Comparison of ENCODE assay signal across 17 mouse cellular contexts in genomic region chr11:77901366-77901765, GRCm38 (mm10). TPM values are rescaled to one million over a fixed set of nuclear protein-coding genes. Genes with fewer than 3 reads are reported as not detected.
DNase-seq lines count a peak whose midpoint lies in the region; ATAC-seq and TF ChIP-seq lines count a peak whose summit lies in the region.
"Had no signal": no experiment of that assay in that cellular context is flagged by ENCODE, and none has a peak within 500 bp of the region (broad histone marks: within the 10 kb centered on the region; RNA-seq: fewer than 3 reads in every experiment).

No protein-coding gene starts in this region.

- H3K4me2 ChIP-seq in forebrain, embryonic 13.5 days = no peak overlapping the region
- H3K4me2 ChIP-seq in lung, embryonic 15.5 days = peak overlapping the region; percentile 35
- H3K4me2 ChIP-seq in midbrain, postnatal 0 days (ENCODE audit: low read depth, low read length, poor library complexity, severe bottlenecking) = no peak overlapping the region
- H3K4me2 ChIP-seq: kidney, embryonic 15.5 days; limb, embryonic 13.5 days had no signal

- TF ChIP-seq CTCF in kidney, adult 2 months (conservative IDR thresholded peaks at IDR 0.05; ENCODE audit: insufficient read depth, insufficient read length, low read depth, low read length) = no peak
- no peak for TF ChIP-seq CTCF in midbrain, postnatal 0 days (IDR thresholded peaks at IDR 0.05)

- no peak for DNase-seq in kidney, adult 2 months
- DNase-seq in kidney, postnatal 10 days = no peak
- no peak for DNase-seq in midbrain, postnatal 0 days (ENCODE audit: low spot score)
- DNase-seq in T-cell, adult 2 months (ENCODE audit: low spot score) = no peak
- no peak for DNase-seq in frontal cortex, adult 2 months (ENCODE audit: extremely low spot score in 1 of 2, low spot score in 1 of 2)
- DNase-seq: cerebellum, adult 9-11 months; heart, postnatal 14 days; right cerebral cortex, postnatal 4 days had no signal

- peaks cover 3% of the 10 kb centered on the region; the same call in 1 of the 2 replicates for H3K4me1 ChIP-seq in kidney, adult 2 months (ENCODE audit: control insufficient read depth, insufficient read depth, low read length)
- H3K4me1 ChIP-seq in forebrain, embryonic 13.5 days = peaks cover 72% of the 10 kb centered on the region
- H3K4me1 ChIP-seq in lung, embryonic 15.5 days = peaks cover 45% of the 10 kb centered on the region
- peaks cover 18% of the 10 kb centered on the region for H3K4me1 ChIP-seq in midbrain, postnatal 0 days (ENCODE audit: insufficient read depth, low read length)
- H3K4me1 ChIP-seq: megakaryocyte, embryonic 14.5 days had no signal

- H3K27me3 ChIP-seq in kidney, adult 2 months (replicated peaks; ENCODE audit: control insufficient read depth, insufficient read depth, low read length) = no peaks in the 10 kb centered on the region
- no peaks in the 10 kb centered on the region for H3K27me3 ChIP-seq in forebrain, embryonic 13.5 days
- peaks cover 16% of the 10 kb centered on the region; the same call in 1 of the 2 replicates for H3K27me3 ChIP-seq in lung, embryonic 15.5 days
- H3K27me3 ChIP-seq in midbrain, postnatal 0 days (ENCODE audit: insufficient read depth, low read length) = no peaks in the 10 kb centered on the region

- H3K4me3 ChIP-seq in kidney, adult 2 months (ENCODE audit: insufficient read depth, low read depth, low read length) = no peak overlapping the region
- H3K4me3 ChIP-seq in forebrain, embryonic 13.5 days = no peak overlapping the region
- no peak overlapping the region for H3K4me3 ChIP-seq in lung, embryonic 15.5 days
- no peak overlapping the region for H3K4me3 ChIP-seq in midbrain, postnatal 0 days (ENCODE audit: low read depth, low read length)
- H3K4me3 ChIP-seq: kidney, embryonic 15.5 days; limb, embryonic 13.5 days; megakaryocyte, embryonic 14.5 days had no signal

- H3K9me3 ChIP-seq in forebrain, embryonic 13.5 days (replicated peaks) = no peaks in the 10 kb centered on the region
- H3K9me3 ChIP-seq in lung, embryonic 15.5 days = no peaks in the 10 kb centered on the region
- no peaks in the 10 kb centered on the region for H3K9me3 ChIP-seq in midbrain, postnatal 0 days (ENCODE audit: low read length)
- H3K9me3 ChIP-seq: kidney, embryonic 15.5 days; limb, embryonic 13.5 days had no signal

- H3K27ac ChIP-seq in kidney, adult 2 months (ENCODE audit: insufficient read depth, low read depth, low read length) = peak overlapping the region; percentile 7; the same call in 1 of the 2 replicates
- H3K27ac ChIP-seq in forebrain, embryonic 13.5 days = peak overlapping the region; percentile 74
- peak overlapping the region; percentile 94 for H3K27ac ChIP-seq in lung, embryonic 15.5 days
- 0 out of 2 replicates have a peak overlapping the region, but pooled peaks have one; percentile 26 for H3K27ac ChIP-seq in midbrain, postnatal 0 days (ENCODE audit: low read depth, low read length)
- H3K27ac ChIP-seq: kidney, embryonic 15.5 days; limb, embryonic 13.5 days had no signal

- no peaks in the 10 kb centered on the region for H3K36me3 ChIP-seq in kidney, adult 2 months (ENCODE audit: control insufficient read depth, insufficient read depth, low read length)
- no peaks in the 10 kb centered on the region for H3K36me3 ChIP-seq in forebrain, embryonic 13.5 days (ENCODE audit: poor library complexity, severe bottlenecking)
- no peaks in the 10 kb centered on the region for H3K36me3 ChIP-seq in lung, embryonic 15.5 days
- H3K36me3 ChIP-seq in midbrain, postnatal 0 days (ENCODE audit: insufficient read depth, low read length) = no peaks in the 10 kb centered on the region
- H3K36me3 ChIP-seq: kidney, embryonic 15.5 days; limb, embryonic 13.5 days had no signal

- ATAC-seq in forebrain, embryonic 13.5 days = 0 out of 2 replicates have a peak, but pooled peaks have one; percentile 7
- ATAC-seq in lung, embryonic 15.5 days (ENCODE audit: borderline replicate concordance, extremely low read depth, low FRiP score, low TSS enrichment) = peak; percentile 46
- ATAC-seq in midbrain, postnatal 0 days (ENCODE audit: low FRiP score) = no peak
- ATAC-seq in megakaryocyte-erythroid progenitor cell, adult 5-6 weeks (replicated peaks; ENCODE audit: low FRiP score, low TSS enrichment, poor library complexity, severe bottlenecking) = no peak

- 67% methylated on average over 5 of the region's 5 CpGs for WGBS in kidney, adult 2 months
- 49% methylated on average over 5 of the region's 5 CpGs for WGBS in forebrain, embryonic 13.5 days
- WGBS in lung, embryonic 15.5 days = 43% methylated on average over 5 of the region's 5 CpGs
- 36% methylated on average over 5 of the region's 5 CpGs for WGBS in midbrain, postnatal 0 days

- peak overlapping the region; percentile 6; the same call in 1 of the 2 replicates for H3K9ac ChIP-seq in forebrain, embryonic 13.5 days
- no peak overlapping the region for H3K9ac ChIP-seq in lung, embryonic 15.5 days
- H3K9ac ChIP-seq in midbrain, postnatal 0 days (replicated peaks; ENCODE audit: low read length, poor library complexity, severe bottlenecking) = no peak overlapping the region
- H3K9ac ChIP-seq: kidney, embryonic 15.5 days; limb, embryonic 13.5 days had no signal

- TF ChIP-seq POLR2A in kidney, adult 2 months (IDR thresholded peaks at IDR 0.05; ENCODE audit: low read depth, low read length) = no peak

RNA-seq across cellular contexts. Expression of gene Pipox, which starts 7.5 kb away (rescaled TPM):
- 239 and 257 TPM in 2 replicates for polyA plus RNA-seq in kidney, adult 2 months (2012; rRNA removed)
- polyA plus RNA-seq in forebrain, embryonic 13.5 days (2015; fragmentation: Nextera tagmentation; extraction: Ambion mirVana) = 12.7 and 15.1 TPM in 2 replicates
- polyA plus RNA-seq in lung, embryonic 15.5 days (2015; fragmentation: Nextera tagmentation; extraction: Ambion mirVana) = 1.2 and 1.6 TPM in 2 replicates
- 3.4 and 3.6 TPM in 2 replicates for total RNA-seq in midbrain, postnatal 0 days (2014; rRNA removed)
- polyA plus RNA-seq in midbrain, postnatal 0 days (2015; fragmentation: Nextera tagmentation; extraction: Ambion mirVana) = 3.8 and 5.1 TPM in 2 replicates
- total RNA-seq in megakaryocyte-erythroid progenitor cell, adult 5-6 weeks (2014; fragmentation: Nextera tagmentation) = not detected in 2 replicates
- not detected in 2 replicates for total RNA-seq in megakaryocyte-erythroid progenitor cell, adult 5-6 weeks (2017)
- 7.0 and 8.6 TPM in 2 replicates for polyA plus RNA-seq in frontal cortex, adult 2 months (2012; rRNA removed)
- total RNA-seq: neutrophil, adult 5-6 weeks had no signal
- polyA plus RNA-seq: C2C12 had no signal

RNA-seq across cellular contexts. Expression of gene Sez6, which starts 29.2 kb away (rescaled TPM):
- 0.12 and 0.27 TPM in 2 replicates for polyA plus RNA-seq in kidney, adult 2 months (2012; rRNA removed)
- 141 and 165 TPM in 2 replicates for polyA plus RNA-seq in forebrain, embryonic 13.5 days (2015; fragmentation: Nextera tagmentation; extraction: Ambion mirVana)
- 0.23 and 0.51 TPM in 2 replicates for polyA plus RNA-seq in lung, embryonic 15.5 days (2015; fragmentation: Nextera tagmentation; extraction: Ambion mirVana)
- total RNA-seq in midbrain, postnatal 0 days (2014; rRNA removed) = 160 and 173 TPM in 2 replicates
- polyA plus RNA-seq in midbrain, postnatal 0 days (2015; fragmentation: Nextera tagmentation; extraction: Ambion mirVana) = 121 and 125 TPM in 2 replicates
- total RNA-seq in megakaryocyte-erythroid progenitor cell, adult 5-6 weeks (2014; fragmentation: Nextera tagmentation) = not detected in 2 replicates
- total RNA-seq in megakaryocyte-erythroid progenitor cell, adult 5-6 weeks (2017) = not detected in 2 replicates
- 169 and 190 TPM in 2 replicates for polyA plus RNA-seq in frontal cortex, adult 2 months (2012; rRNA removed)
- total RNA-seq: granulocyte monocyte progenitor cell, adult 5-6 weeks; neutrophil, adult 5-6 weeks had no signal
- polyA plus RNA-seq: C2C12 had no signal

Comparison
In these comparisons a context has a peak if more than half of its experiments do, and no peak if none do; other contexts are left out.
1. H3K27ac ChIP-seq: peak in every context shown above with its lines; median percentile 94 in lung, embryonic 15.5 days; 74 in forebrain, embryonic 13.5 days; 26 in midbrain, postnatal 0 days; 7 in kidney, adult 2 months.
2. ATAC-seq: peak in forebrain, embryonic 13.5 days (single experiment) and lung, embryonic 15.5 days (single experiment); none in midbrain, postnatal 0 days (single experiment) and megakaryocyte-erythroid progenitor cell, adult 5-6 weeks (single experiment).
3. RNA of gene Pipox, which starts 7.5 kb away (polyA plus RNA-seq): 239 to 257 TPM in kidney, adult 2 months; 12.7 to 15.1 TPM in forebrain, embryonic 13.5 days, 7.0 to 8.6 TPM in frontal cortex, adult 2 months, 3.8 to 5.1 TPM in midbrain, postnatal 0 days and 1.2 to 1.6 TPM in lung, embryonic 15.5 days; every median in the first group is over 10 times any median in the second.
4. RNA of gene Sez6, which starts 29.2 kb away (polyA plus RNA-seq): 169 to 190 TPM in frontal cortex, adult 2 months, 141 to 165 TPM in forebrain, embryonic 13.5 days and 121 to 125 TPM in midbrain, postnatal 0 days; 0.23 to 0.51 TPM in lung, embryonic 15.5 days and 0.12 to 0.27 TPM in kidney, adult 2 months; every median in the first group is over 10 times any median in the second.